Mouse (Mus musculus): Measurements from ENCODE around the gene Neil1. TPM values are rescaled to one million over a fixed set of nuclear protein-coding genes. Genes with fewer than 3 reads are reported as not detected.

Gene Neil1
- 10 to 100 TPM in 1 of 2 experiments, 1 to 10 TPM in 1; 8.8 to 10.6 TPM for total RNA-seq (2021)

DNA sequence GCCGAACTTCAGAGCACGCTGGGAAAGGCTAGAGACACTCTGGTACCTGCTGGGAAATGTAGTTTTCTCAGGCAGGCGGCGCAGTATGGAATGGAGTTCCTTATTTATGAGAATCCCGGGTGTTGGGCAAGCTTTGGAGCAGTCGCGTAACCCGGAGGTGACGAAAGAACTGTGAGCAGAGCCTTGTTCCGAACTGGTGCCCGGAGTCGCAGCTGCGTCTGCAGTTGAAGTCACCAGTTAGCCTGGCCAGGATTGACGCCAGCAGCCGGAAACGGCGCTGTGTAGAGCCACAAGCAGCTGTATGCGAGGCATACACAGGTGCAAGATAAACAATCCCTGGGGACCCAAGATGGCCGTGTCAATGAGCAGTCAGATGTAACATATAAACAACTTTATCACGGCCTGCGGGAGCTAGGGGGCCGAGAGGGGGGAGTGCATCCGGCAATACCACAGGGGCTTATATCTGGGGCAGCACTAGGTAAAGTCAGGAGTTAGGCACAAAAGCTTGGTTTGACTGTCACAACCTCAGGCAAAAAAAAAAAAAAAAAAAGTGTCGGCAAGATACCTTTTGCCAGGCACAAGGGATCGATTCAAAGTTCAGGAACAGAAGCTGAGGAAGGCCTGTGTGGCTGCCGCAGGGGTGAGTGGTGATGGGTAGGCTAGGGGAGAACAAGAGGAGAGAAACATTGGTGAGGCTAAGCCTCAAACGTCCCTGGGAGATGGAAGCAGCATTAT lies at the start of gene Neil1:
Gene Neil1, minus strand, starts transcription at position 162 of the 735 bp plus-strand sequence.
- intact Hi-C loops (cut with DNase I), result no loop called here
- peak; percentile 90 to 98 for DNase-seq (ENCODE audit: low spot score in 2 of 2)

DNA sequence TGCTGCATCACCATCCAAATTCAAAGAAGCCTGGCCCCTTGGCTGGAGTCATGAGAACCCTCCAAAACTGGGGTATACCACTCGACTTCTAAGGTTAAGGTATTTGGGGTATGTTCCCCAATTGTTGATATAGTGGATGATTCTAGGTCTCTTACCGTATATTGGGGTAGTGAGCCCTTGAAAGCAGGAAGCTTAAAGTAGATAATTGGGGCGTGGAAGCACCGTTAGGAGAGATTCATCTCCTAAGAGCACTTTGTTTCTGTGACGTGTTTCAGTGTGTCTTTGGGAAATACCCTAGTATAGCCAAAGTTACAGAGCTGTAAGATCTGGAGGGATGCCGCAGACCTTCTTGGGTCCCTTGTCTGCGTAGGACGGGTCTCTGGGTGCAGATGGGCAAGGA lies 49.3 kb upstream of the Neil1 start:
- intact Hi-C loops (cut with DNase I), result no loop called here

DNA sequence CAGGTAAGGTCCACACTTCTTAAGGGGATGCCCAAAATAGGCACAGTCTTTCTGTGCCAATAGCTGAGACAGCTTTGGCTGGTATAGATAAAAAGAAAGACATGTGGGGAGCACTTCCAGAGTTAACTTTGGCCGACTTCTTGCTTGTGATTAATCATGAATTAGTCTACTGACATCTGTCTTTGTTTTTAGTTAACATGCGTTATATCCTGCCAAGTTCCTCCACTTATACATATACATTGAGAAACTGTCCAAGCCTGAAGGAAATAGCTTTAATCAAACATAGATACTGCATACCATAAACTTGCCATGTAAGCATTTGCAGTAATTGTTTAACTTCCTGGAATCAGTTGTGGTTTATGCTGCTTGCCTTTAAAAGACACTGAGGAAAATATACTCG lies 48.6 kb upstream of the Neil1 start:
- intact Hi-C loops (cut with DNase I), result no loop called here
- DNase-seq (ENCODE audit: low spot score in 2 of 2), result no peak

More for the DNA sequence above, 49.3 kb upstream of the Neil1 start:
- DNase-seq (ENCODE audit: low spot score in 2 of 2), result no peak

DNA sequence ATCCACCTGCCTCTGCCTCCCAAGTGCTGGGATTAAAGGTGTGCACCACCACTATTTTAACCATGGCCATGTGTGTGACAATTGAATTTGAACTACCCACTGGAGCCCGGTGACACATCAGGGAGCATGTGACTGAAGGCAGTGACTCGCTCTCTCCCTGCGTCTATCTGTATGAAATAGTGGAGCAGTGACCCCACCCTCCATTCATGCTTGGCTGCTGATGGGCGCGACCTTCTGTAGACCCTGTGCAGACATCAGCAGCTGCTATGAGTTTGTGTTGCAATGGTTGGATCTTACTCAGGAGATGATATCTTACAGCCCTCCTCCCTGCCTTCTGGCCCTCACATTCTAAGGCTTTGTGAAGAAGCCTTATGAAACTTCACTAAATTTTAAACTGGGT lies 20.3 kb upstream of the Neil1 start:
- no peak for DNase-seq (ENCODE audit: low spot score in 2 of 2)
- intact Hi-C loops (cut with DNase I), result no loop called here

DNA sequence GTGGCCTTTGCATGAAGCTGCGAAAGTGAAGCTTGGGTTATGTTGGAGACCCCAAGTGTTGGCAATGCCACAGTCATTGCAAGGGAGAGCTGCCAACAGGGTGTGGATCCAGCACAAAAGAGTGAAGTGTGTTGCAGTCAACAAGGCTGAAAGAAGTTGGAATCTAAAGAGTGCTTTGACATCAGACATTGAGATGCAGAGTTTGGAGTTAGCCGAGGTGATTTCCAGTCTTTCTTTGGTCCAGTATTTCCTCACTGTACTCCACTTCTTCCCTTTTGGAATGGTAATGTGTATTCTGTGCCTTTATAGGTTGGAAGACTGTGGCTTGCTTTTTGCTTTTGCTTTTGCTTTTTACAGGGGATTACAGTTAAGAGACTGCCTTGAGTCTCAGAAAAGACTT lies 18.1 kb upstream of the Neil1 start:
- no peak for DNase-seq (ENCODE audit: low spot score in 2 of 2)
- intact Hi-C loops (cut with DNase I), result no loop called here

DNA sequence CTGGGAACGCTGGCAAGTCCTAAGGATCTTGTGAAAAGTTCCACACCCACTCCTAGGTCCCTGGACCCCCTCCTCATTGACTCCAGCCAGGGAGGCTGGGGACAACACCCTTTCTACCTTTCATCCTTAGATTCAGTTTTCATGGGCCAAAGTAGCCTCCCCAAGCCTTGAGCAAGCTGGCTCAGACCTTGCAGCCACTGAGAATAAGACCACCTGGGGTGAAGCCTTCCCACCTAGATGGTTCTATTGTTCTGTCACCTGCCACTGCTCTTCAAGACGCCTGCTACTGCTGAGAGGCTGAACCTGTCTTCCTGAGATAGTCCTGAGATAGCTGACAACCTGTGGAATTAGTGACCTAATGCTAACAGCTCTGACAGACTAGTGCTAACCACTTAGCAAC lies 15.0 kb upstream of the Neil1 start:
- intact Hi-C loops (cut with DNase I), result loop anchor here (2.0 to 5.0 kb wide), 2 partner anchors 56 to 269 kb away; no protein-coding TSS in a partner anchor
- no peak for DNase-seq (ENCODE audit: low spot score in 2 of 2)

DNA sequence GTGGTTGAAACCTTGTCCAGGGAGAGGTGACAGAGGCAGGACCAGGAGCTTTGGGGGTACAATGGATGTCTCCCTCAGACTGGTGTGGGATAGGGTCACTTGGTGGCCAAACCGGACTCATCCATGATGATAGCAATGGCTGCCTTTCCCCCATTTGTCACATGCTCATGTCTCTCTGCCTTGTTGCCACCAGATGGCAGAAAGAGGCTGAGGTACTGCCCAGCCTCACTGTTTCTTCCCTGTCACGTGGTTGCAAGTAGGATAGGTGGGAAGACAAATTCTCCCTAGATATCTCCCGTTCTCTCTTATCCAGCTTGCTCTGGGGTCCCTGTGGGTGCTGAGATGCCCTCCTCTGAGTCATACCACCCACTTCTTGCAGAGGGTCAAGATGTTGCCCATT lies 14.4 kb upstream of the Neil1 start:
- intact Hi-C loops (cut with DNase I), result loop anchor here (2.0 to 5.0 kb wide), 2 partner anchors 56 to 270 kb away; no protein-coding TSS in a partner anchor
- no peak for DNase-seq (ENCODE audit: low spot score in 2 of 2)

DNA sequence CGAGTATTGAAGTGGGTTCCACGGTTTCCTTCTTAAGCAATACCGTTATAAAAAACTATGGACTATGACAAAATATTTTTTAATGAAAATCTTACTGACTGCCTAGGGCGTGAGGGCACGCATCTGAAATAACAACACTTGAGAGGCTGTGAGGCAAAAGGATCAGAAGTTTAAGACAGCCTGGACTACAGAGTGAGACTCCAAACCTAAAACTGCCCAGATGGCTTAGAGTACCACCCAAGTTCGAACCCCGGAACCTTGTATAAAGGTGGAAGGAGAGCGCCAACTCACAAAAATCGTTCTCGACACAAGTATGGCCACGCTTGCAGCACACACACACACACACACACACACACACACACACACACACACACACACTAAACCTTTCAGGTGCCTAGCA lies 10.4 kb upstream of the Neil1 start:
- no peak for DNase-seq (ENCODE audit: low spot score in 2 of 2)
- intact Hi-C loops (cut with DNase I), result no loop called here

DNA sequence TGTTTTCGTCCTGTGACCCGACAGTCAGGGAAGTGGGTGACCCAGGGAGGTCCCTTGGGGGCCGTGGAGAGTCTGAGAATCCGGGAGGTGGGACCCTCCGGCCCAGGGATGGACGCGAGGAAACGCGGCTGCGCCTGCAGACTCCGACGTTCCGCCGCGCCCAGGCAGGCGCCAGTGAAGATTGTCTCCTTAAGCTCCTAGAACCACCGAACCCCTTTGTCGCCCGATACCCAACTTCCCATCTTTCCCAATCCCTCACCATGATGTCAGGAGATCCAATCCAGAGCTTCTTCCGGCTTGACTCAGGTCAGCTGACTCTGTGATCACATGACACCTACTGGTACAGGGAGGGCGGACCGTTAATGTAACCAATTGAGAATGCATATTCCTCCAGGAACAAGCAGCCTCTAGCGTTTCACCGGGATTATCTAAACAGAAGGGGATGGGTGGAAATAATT lies 9.9 kb upstream of the Neil1 start, which contains the start of gene Commd4:
Gene Commd4, minus strand, starts transcription at position 319 of the 458 bp plus-strand sequence.
- peak; percentile 93 to 97 for DNase-seq (ENCODE audit: low spot score in 2 of 2)
- intact Hi-C loops (cut with DNase I), result no loop called here

DNA sequence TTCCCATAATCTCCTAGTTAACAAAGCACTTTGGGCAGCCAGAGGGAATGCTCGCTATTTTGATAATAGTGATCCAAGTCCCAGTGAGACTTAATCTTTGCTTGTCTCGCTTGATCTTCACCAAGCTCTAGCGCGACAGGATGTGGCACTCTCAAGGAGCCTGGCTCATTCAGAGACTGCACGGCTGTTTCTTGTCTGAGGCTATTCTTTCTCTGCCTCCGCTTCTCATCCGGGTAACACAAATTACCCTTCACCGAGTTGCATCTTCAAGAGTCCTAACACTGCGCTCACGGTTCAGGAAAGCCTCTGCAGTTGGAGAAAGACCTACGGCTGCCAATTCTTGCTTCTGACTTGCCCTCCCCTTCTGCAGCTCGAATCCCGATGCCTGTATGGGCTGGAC lies 9.4 kb upstream of the Neil1 start:
- intact Hi-C loops (cut with DNase I), result no loop called here
- peak in 1 of 2 experiments; percentile 32 for DNase-seq (ENCODE audit: low spot score in 2 of 2)

DNA sequence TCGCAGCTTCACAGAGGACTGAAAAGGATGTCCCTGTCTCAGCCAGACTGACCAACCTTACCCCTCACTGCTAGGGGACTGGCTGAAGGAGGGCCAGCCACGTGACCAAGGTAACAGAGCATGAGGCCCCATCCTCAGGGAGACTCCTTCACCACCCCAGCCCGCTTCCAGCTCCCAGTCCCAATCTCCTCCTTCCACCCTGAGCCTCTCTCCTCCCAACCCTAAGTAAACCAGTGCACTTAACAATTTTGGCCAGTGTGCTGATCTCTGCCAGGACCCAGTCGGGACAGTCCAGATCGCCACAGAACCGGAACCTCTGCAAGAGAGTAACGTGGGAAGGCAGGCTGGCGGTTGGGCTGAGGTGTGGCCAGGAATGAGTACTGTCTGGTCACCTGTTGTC lies 8.7 kb upstream of the Neil1 start:
- intact Hi-C loops (cut with DNase I), result no loop called here
- no peak for DNase-seq (ENCODE audit: low spot score in 2 of 2)

DNA sequence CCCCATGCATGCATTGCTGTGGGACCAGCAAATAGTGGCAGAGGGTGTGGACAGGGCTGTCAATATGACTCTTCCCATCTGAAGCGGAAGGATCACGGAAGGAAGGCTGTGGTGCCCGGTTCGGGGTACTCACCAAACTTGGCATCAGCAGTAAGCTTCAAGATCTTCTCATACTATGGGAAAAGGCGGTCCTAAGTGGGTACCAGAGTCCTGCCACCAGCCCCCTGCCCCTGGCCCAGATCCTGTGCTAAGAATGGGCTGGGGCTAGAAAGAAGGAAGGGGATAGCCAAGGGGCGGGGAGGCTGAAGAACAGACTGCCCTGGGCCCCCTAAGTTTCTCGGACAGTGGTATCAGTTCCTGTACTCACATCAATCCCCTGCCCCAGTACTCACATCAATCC lies 8.3 kb upstream of the Neil1 start:
- intact Hi-C loops (cut with DNase I), result no loop called here
- no peak for DNase-seq (ENCODE audit: low spot score in 2 of 2)

DNA sequence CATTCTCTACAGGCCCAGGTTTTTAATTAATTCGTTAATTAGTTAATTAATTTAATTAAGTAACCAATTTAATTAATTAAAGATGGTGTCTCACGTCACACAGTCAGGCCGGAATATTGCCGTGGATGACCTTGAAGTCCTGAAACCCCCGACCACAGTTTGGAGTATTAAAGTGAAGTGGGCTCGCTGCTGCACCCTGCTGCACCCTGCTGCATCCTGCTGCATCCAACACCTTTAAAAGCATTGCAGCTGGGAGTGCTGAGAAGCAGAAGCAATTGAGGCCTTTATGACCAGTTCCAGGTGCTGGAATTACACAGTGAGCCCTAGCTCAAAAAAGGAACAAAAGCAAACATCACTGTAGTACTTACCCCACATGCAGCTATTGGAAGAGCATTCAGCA lies 4.2 kb upstream of the Neil1 start:
- intact Hi-C loops (cut with DNase I), result no loop called here
- no peak for DNase-seq (ENCODE audit: low spot score in 2 of 2)

DNA sequence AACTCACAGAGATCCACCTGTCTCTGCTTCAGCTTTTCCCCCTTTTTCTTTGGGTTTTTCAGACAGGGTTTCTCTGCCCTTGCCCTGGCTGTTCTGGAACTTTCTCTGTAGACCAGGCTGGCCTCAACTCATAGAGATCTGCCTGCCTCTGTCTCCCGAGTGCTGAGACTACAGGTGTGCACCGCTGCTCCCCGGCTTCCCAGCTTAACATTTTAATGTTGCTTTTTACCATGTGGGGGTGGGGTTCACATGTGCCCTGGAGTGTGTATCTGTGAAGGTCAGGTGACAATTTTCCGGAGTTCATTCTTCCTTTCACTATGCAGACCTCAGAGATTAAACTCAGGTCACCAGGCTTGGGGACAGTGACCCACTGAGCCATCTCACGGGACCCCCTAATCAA lies 2.1 kb upstream of the Neil1 start:
- DNase-seq (ENCODE audit: low spot score in 2 of 2), result no peak
- intact Hi-C loops (cut with DNase I), result no loop called here

DNA sequence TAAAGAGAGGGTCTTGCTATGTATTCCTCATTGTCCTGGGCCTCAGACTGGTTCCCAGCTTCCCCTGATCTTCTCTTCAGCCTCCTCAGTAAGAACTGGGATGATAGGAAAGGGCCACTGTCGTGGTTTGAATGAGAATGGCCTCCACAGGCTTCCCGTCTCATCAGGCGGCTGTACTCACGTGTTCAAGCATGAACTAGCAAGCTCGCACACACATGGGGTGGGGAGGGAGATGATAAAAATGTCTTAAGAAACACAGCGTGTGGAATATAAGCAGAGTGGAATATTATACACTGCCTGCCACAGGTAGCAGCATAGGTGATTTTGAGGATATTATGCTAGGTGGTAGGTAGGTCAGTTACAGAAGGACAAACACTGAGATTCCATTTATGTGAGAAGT lies 916 bp upstream of the Neil1 start:
- intact Hi-C loops (cut with DNase I), result no loop called here
- DNase-seq (ENCODE audit: low spot score in 2 of 2), result no peak

DNA sequence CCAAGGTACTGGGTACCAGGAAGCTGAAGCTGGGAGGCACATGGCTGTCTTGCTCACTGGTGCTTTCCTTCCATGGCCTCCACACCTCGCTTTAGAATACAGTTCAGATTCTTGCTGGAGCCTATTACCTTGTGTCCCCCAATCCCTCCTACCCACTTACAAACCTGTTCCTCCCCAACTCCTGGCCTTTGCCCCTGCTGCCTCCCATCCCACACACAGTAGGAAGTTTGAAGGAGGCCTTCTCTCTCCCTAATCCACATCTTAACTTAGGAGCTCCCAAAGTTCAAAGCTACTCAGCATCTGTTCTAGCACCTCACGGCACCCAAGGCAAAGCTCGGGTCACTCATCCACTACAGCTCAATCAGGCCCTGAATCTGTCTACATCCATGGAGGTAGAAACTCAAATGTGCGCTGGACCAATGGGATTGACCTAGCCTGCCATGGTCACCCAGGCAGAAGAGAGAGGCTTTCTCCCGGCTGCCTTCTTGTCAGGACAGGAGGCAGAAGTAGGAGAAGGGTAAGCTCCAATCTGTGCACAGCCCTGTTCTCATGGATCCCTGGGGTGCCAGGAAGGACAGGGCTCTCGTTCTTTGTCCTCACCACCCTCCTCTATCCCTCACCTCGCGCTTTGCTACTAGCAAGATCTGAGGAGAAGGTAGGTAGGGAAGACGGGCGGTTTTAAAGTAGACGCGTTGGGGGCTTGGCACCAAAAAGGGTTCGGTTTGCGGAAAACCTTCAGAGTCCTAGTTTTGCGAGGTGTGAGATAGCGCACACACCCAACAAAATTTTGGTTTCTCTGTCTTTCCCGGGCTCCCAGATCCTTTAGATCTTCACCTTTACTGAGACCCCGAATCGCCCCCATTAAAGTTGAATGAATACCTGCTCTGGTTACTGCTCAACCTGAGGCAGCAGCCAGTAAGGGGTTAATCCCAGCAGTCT lies 631 bp downstream of the Neil1 start:
- no peak for DNase-seq (ENCODE audit: low spot score in 2 of 2)
- intact Hi-C loops (cut with DNase I), result no loop called here

DNA sequence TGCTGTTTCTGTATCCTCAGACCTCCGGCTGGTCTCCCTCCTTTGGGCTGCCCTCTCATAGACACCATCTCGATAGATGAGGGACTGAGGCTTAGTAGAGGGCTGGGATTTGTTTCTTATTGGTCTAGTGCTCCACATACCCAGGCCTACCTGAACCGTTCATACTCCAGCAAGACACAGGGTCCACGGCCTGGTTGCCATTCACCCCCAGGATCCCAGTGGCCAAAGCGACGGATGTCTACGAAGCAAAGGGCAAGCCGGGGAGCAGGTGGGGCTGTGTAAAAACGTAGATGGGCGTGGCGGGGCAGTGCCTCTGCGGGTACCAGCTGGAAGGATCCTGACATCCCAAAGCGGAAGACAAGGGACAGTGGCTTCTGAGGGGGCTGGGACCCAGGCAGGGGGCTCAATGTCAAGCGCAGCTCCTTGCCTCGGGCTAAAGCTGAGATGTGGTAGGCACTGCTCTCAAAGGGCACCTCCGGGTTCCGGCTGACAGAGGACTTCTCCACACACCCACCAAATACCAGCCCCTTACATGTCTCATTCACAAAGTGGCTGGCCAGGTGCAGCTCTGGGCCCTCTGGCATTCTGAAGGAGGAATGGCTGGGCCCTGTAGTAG lies 1.5 kb downstream of the Neil1 start:
- intact Hi-C loops (cut with DNase I), result no loop called here

DNA sequence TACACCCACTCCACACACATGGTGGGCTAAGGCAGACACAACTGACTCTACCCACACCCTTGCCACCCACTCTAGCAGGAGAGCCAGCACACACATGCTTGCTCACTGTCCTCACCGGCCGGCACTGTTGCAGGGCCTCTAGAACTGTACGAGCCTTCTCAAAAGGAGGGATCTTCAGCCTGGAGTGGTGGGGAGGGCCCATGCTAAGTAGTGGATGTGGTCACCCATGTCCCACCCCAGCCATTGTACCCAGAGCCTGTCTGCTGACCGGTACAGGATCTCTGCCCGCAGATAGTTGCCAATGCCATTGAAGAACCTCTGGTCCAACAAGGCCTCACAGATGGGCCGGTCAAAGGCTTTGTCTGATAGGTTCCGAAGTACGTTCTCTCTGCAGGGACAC lies 3.3 kb downstream of the Neil1 start:
- DNase-seq (ENCODE audit: low spot score in 2 of 2), result no peak
- intact Hi-C loops (cut with DNase I), result no loop called here

More for the DNA sequence above, 1.5 kb downstream of the Neil1 start:
- DNase-seq (ENCODE audit: low spot score in 2 of 2), result no peak

DNA sequence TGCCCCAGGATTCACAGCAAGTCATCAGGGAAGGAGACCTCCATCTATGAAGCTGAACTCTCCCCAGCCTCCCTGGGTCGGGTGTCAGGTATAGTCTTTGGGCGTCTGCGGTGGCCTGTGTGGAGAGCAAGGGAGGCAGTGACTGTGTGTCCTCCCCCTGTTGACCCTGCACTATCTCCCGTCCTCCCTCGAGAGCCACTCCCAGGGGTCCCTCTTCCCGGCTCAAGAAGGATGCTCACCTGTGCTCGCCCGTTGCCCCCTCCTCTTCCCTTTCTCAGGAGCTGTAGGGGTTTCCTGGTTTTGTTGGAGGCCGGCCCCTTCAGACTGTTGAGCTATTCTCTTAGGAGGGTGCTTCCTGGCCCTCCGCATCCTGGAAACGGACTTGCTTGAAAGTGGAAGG lies 4.9 kb downstream of the Neil1 start:
- no peak for DNase-seq (ENCODE audit: low spot score in 2 of 2)
- intact Hi-C loops (cut with DNase I), result no loop called here

Measured in left cerebral cortex, postnatal 25 days (tissue).